Mouse (Mus musculus) kidney, postnatal 10 days (tissue): Measurements from ENCODE around the gene Ppp4r3a.
"Not testable (repeated sequence)": the region's sequence is repeated elsewhere in the genome, so short reads cannot be mapped to it uniquely, and the experiment has no call there.

ENCODE experiments used
- DNase-seq: peaks from one replicate; pipeline ENCODE4 v3.0.0; 2021; ENCODE audit warnings: mixed read lengths

The Ppp4r3a gene

GRCm38 (mm10) chr12:101083076-101083838 lies at the start of gene Ppp4r3a:
Gene Ppp4r3a (minus strand): TSS chr12:101083702.
- DNase-seq = peak; percentile 98

GRCm38 (mm10) chr12:101123013-101123412 lies 39.5 kb upstream of the Ppp4r3a start:
- peak; percentile 27 for DNase-seq

GRCm38 (mm10) chr12:101122066-101122465 lies 38.6 kb upstream of the Ppp4r3a start:
- not testable (repeated sequence) for DNase-seq

GRCm38 (mm10) chr12:101109794-101110585 lies 26.5 kb upstream of the Ppp4r3a start:
- DNase-seq = not testable (repeated sequence)

- DNase-seq = no peak
Measured at GRCm38 (mm10) chr12:101107722-101108121, 24.2 kb upstream of the Ppp4r3a start.

GRCm38 (mm10) chr12:101105571-101105970 lies 22.1 kb upstream of the Ppp4r3a start:
- no peak for DNase-seq

GRCm38 (mm10) chr12:101102648-101103047 lies 19.1 kb upstream of the Ppp4r3a start:
- DNase-seq = peak; percentile 64

GRCm38 (mm10) chr12:101093678-101094077 lies 10.2 kb upstream of the Ppp4r3a start:
- DNase-seq = not testable (repeated sequence)

GRCm38 (mm10) chr12:101089955-101090354 lies 6.5 kb upstream of the Ppp4r3a start:
- no peak for DNase-seq

GRCm38 (mm10) chr12:101087406-101087805 lies 3.9 kb upstream of the Ppp4r3a start:
- no peak for DNase-seq

- DNase-seq = no peak
Measured at GRCm38 (mm10) chr12:101084881-101085666, 1.6 kb upstream of the Ppp4r3a start.

GRCm38 (mm10) chr12:101084237-101084636 lies 735 bp upstream of the Ppp4r3a start:
- no peak for DNase-seq

- no peak for DNase-seq
Measured at GRCm38 (mm10) chr12:101083839-101084195, 315 bp upstream of the Ppp4r3a start.

- DNase-seq = peak; percentile 58
Measured at GRCm38 (mm10) chr12:101082296-101083075, 1.0 kb downstream of the Ppp4r3a start.

GRCm38 (mm10) chr12:101077955-101078354 lies 5.5 kb downstream of the Ppp4r3a start:
- no peak for DNase-seq

GRCm38 (mm10) chr12:101075433-101075832 lies 8.1 kb downstream of the Ppp4r3a start:
- DNase-seq = no peak

- no peak for DNase-seq
Measured at GRCm38 (mm10) chr12:101074821-101075429, 8.6 kb downstream of the Ppp4r3a start.

- DNase-seq = no peak
Measured at GRCm38 (mm10) chr12:101069813-101070212, 13.7 kb downstream of the Ppp4r3a start.

- no peak for DNase-seq
Measured at GRCm38 (mm10) chr12:101066329-101066728, 17.2 kb downstream of the Ppp4r3a start.

- no peak for DNase-seq
Measured at GRCm38 (mm10) chr12:101039956-101040355, 43.5 kb downstream of the Ppp4r3a start.

- DNase-seq = peak; percentile 91
Measured at GRCm38 (mm10) chr12:101028954-101029731, 54.4 kb downstream of the Ppp4r3a start, which contains the start of gene Ccdc88c. Gene Ccdc88c (minus strand): TSS chr12:101029056.
